Mouse (Mus musculus): ENCODE data around the gene Copg2. TPM values are rescaled to one million over a fixed set of nuclear protein-coding genes. Genes with fewer than 3 reads are reported as not detected.

Gene Copg2
- polyA plus RNA-seq, 1 experiment from 2014 or later, result 31.0 TPM

DNA sequence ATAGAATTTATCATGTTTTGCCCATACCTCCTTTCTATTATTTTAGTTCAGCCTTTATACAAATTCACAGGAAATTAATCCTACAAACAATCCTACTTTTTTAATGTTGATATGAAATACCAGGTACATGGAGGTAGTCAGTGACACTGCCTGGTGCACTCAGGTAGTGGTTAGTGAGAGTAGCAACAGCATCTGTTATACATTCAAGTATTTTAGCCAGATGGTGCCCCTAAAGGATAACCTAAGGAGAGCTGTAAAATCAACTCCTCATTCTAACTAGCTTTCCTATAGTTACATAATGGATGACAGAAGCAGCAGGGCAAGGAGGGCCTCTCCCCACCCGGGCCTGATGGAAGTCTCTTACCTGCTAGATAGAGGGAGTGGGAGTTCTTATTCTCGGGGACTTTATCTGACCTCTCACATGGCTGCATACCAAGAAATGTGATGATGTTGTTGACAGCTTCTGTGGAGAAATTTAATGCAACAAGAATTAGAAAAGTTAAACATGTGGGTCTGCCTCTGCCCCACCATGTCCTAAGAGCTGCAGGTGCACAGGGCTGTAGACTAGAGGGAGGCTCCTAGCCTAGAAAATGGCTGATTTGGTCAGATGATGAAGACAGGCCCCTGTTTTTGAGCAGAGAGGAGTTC lies 147.4 kb downstream of the Copg2 start:
- H3K36me3 ChIP-seq (ENCODE audit: control insufficient read depth, insufficient read depth, low read length), result peaks cover 60% of the 10 kb centered on the region
- no peaks in the 10 kb centered on the region for H3K27me3 ChIP-seq (ENCODE audit: control insufficient read depth, insufficient read depth, low read length)
- H3K27ac ChIP-seq (replicated peaks in 1 of 2; ENCODE audit: control insufficient read depth in 1 of 2, insufficient read depth in 1 of 2, low read depth in 2 of 2, low read length in 2 of 2), result peak overlapping the region in 1 of 2 experiments; percentile 37; a peak in 1 of 4 replicates
- H3K9me3 ChIP-seq (ENCODE audit: control insufficient read depth, low read length), result no peaks in the 10 kb centered on the region
- ATAC-seq (ENCODE audit: insufficient number of reproducible peaks, insufficient read depth, low FRiP score, low read depth), result peak; percentile 40; the same call in 1 of the 2 replicates
- H3K4me3 ChIP-seq (ENCODE audit: control insufficient read depth in 1 of 2, insufficient read depth in 1 of 2, low read depth in 1 of 2, low read length in 2 of 2), result no peak overlapping the region
- peaks cover 0 to 8% of the 10 kb centered on the region in 2 experiments; a peak in 1 of 4 replicates for H3K4me1 ChIP-seq (ENCODE audit: control insufficient read depth in 2 of 2, insufficient read depth in 2 of 2, low read length in 2 of 2)
- no peak overlapping the region for H3K9ac ChIP-seq (ENCODE audit: low read length)
- 19% methylated on average over 2 of the region's 2 CpGs for WGBS
- H3K4me2 ChIP-seq (ENCODE audit: low read length), result no peak overlapping the region

GRCm38 (mm10) chr6:30748358-30748910 lies 148.2 kb downstream of the Copg2 start:
- H3K4me2 ChIP-seq (ENCODE audit: low read length), result no peak overlapping the region
- H3K27me3 ChIP-seq (ENCODE audit: control insufficient read depth, insufficient read depth, low read length), result no peaks in the 10 kb centered on the region
- no peak overlapping the region for H3K9ac ChIP-seq (ENCODE audit: low read length)
- H3K27ac ChIP-seq (replicated peaks in 1 of 2; ENCODE audit: control insufficient read depth in 1 of 2, insufficient read depth in 1 of 2, low read depth in 2 of 2, low read length in 2 of 2), result no peak overlapping the region
- no peaks in the 10 kb centered on the region for H3K9me3 ChIP-seq (ENCODE audit: control insufficient read depth, low read length)
- H3K4me3 ChIP-seq (ENCODE audit: control insufficient read depth in 1 of 2, insufficient read depth in 1 of 2, low read depth in 1 of 2, low read length in 2 of 2), result no peak overlapping the region
- WGBS, result 65% methylated on average over 6 of the region's 6 CpGs
- ATAC-seq (ENCODE audit: insufficient number of reproducible peaks, insufficient read depth, low FRiP score, low read depth), result no peak
- peaks cover 0 to 8% of the 10 kb centered on the region in 2 experiments; a peak in 1 of 4 replicates for H3K4me1 ChIP-seq (ENCODE audit: control insufficient read depth in 2 of 2, insufficient read depth in 2 of 2, low read length in 2 of 2)
- peaks cover 68% of the 10 kb centered on the region for H3K36me3 ChIP-seq (ENCODE audit: control insufficient read depth, insufficient read depth, low read length)

DNA sequence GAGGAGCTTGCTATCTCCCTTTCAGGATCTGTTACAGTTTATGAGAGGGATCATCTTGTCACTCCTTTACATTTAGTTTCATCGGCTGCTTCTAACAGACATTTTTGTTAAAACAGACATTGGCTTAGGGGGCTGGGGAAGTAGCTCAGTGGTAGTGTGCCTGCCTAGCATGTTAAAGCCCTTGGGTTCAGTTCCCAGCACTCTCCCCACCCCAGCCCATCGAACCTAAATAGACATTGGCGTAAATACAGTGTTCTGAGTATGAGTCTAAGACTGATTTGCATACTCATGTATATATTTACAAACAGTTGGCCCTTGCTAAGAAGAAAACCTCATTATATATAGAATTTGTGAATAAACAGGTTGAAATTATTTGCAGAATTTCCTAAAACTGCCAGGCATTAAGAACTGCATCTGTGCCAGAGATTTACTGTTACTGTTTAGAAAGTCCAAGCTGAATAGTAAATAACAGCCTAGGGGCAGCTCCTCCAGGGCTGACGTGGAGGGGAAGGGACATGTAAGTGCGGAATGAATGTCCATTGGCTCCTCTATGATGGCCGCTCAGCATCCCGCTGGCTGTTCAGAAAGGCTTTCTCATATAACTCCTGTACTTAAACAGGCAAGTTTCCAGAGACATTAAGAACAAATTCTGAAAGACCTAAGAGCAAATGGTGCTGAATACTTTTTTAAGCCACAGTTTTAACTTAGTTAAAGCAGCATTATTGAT lies 148.8 kb downstream of the Copg2 start:
- WGBS, result 70% methylated on average over 7 of the region's 7 CpGs
- Histone ChIP-seq H3K4me2 (ENCODE audit: low read length) (no peak overlapping the region), H3K9me3 (ENCODE audit: control insufficient read depth, low read length) (no peaks in the 10 kb centered on the region), H3K4me3 (ENCODE audit: control insufficient read depth in 1 of 2, insufficient read depth in 1 of 2, low read depth in 1 of 2, low read length in 2 of 2) (no peak overlapping the region), H3K27ac (replicated peaks in 1 of 2; ENCODE audit: control insufficient read depth in 1 of 2, insufficient read depth in 1 of 2, low read depth in 2 of 2, low read length in 2 of 2) (no peak overlapping the region), H3K36me3 (ENCODE audit: control insufficient read depth, insufficient read depth, low read length) (peaks cover 74% of the 10 kb centered on the region), H3K4me1 (ENCODE audit: control insufficient read depth in 2 of 2, insufficient read depth in 2 of 2, low read length in 2 of 2) (peaks cover 0 to 8% of the 10 kb centered on the region in 2 experiments; a peak in 1 of 4 replicates), H3K9ac (ENCODE audit: low read length) (no peak overlapping the region), H3K27me3 (ENCODE audit: control insufficient read depth, insufficient read depth, low read length) (no peaks in the 10 kb centered on the region)
- no peak for ATAC-seq (ENCODE audit: insufficient number of reproducible peaks, insufficient read depth, low FRiP score, low read depth)

DNA sequence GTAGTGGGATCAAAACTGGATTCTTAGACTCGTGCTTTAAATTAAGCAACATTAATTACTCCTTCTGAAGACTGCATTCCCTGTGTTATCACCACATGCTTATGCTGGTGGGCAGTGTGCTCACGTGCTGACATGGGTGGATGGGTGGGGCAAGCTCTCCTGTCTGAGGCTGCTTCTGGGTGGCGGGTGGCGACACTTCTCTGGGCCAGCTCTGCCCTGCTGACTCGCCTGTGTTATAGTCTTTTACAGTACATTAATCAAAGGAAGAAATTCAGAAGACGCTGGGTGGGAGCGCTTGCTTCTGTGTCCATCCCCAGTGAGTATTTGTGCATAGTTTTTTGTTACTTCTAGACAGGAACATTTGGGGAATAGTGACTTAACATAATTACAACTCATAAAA lies 151.0 kb downstream of the Copg2 start:
- H3K4me1 ChIP-seq (ENCODE audit: control insufficient read depth in 2 of 2, insufficient read depth in 2 of 2, low read length in 2 of 2), result peaks cover 0 to 3% of the 10 kb centered on the region in 2 experiments; a peak in 1 of 4 replicates
- ATAC-seq (ENCODE audit: insufficient number of reproducible peaks, insufficient read depth, low FRiP score, low read depth), result no peak
- no peak overlapping the region for H3K27ac ChIP-seq (replicated peaks in 1 of 2; ENCODE audit: control insufficient read depth in 1 of 2, insufficient read depth in 1 of 2, low read depth in 2 of 2, low read length in 2 of 2)
- WGBS, result 56% methylated on average over 7 of the region's 7 CpGs
- no peaks in the 10 kb centered on the region for H3K9me3 ChIP-seq (ENCODE audit: control insufficient read depth, low read length)
- H3K27me3 ChIP-seq (ENCODE audit: control insufficient read depth, insufficient read depth, low read length), result no peaks in the 10 kb centered on the region
- no peak overlapping the region for H3K4me3 ChIP-seq (ENCODE audit: control insufficient read depth in 1 of 2, insufficient read depth in 1 of 2, low read depth in 1 of 2, low read length in 2 of 2)
- peaks cover 90% of the 10 kb centered on the region for H3K36me3 ChIP-seq (ENCODE audit: control insufficient read depth, insufficient read depth, low read length)
- H3K4me2 ChIP-seq (ENCODE audit: low read length), result no peak overlapping the region
- H3K9ac ChIP-seq (ENCODE audit: low read length), result no peak overlapping the region

GRCm38 (mm10) chr6:30744846-30745245 lies 151.7 kb downstream of the Copg2 start:
- 76% methylated on average over 10 of the region's 10 CpGs for WGBS
- Histone ChIP-seq H3K4me3 (ENCODE audit: control insufficient read depth in 1 of 2, insufficient read depth in 1 of 2, low read depth in 1 of 2, low read length in 2 of 2) (no peak overlapping the region), H3K27me3 (ENCODE audit: control insufficient read depth, insufficient read depth, low read length) (no peaks in the 10 kb centered on the region), H3K9me3 (ENCODE audit: control insufficient read depth, low read length) (0 out of 2 replicates have a peak, but pooled peaks cover 1% of the 10 kb centered on the region), H3K27ac (replicated peaks in 1 of 2; ENCODE audit: control insufficient read depth in 1 of 2, insufficient read depth in 1 of 2, low read depth in 2 of 2, low read length in 2 of 2) (no peak overlapping the region), H3K36me3 (ENCODE audit: control insufficient read depth, insufficient read depth, low read length) (peaks cover 92% of the 10 kb centered on the region), H3K4me1 (ENCODE audit: control insufficient read depth in 2 of 2, insufficient read depth in 2 of 2, low read length in 2 of 2) (peaks cover 0 to 3% of the 10 kb centered on the region in 2 experiments; a peak in 1 of 4 replicates), H3K4me2 (ENCODE audit: low read length) (no peak overlapping the region), H3K9ac (ENCODE audit: low read length) (no peak overlapping the region; the same call in 1 of the 2 replicates)
- no peak for ATAC-seq (ENCODE audit: insufficient number of reproducible peaks, insufficient read depth, low FRiP score, low read depth)

DNA sequence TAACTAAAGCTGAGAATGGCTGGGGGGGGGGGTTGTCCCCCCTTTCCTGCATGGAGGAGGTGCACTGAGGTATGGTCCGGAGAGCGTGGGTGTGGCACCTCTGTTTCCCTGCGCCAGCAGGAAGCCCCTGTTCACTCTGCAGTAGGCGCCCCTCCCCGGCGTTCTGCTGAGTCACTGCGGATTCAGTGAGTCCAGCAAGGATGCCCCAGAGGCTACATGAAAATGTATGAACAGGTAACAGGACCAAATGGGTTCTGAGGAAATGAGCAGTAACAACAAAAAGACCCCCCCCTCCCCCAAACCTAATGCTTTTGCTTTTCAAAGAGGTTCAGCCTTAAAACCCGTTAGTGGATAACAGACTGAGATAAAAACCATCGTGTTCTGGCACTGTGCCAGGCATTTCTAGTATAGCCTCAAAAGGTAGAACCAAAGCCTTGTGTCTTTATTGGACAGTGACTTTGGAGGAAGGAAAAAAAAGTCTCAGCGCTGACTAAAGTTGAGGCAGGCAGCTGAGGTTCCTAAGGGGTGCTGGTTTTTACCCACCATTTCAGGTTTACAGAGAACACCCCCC lies 157.3 kb downstream of the Copg2 start:
- no peak for ATAC-seq (ENCODE audit: insufficient number of reproducible peaks, insufficient read depth, low FRiP score, low read depth)
- Histone ChIP-seq H3K4me3 (ENCODE audit: control insufficient read depth in 1 of 2, insufficient read depth in 1 of 2, low read depth in 1 of 2, low read length in 2 of 2) (peak overlapping the region; percentile 54 to 77), H3K9ac (ENCODE audit: low read length) (peak overlapping the region; percentile 77)

GRCm38 (mm10) chr6:30738464-30739006 lies 158.1 kb downstream of the Copg2 start:
- peak overlapping the region; percentile 54 to 77 for H3K4me3 ChIP-seq (ENCODE audit: control insufficient read depth in 1 of 2, insufficient read depth in 1 of 2, low read depth in 1 of 2, low read length in 2 of 2)
- H3K4me2 ChIP-seq (ENCODE audit: low read length), result peak overlapping the region; percentile 81
- H3K27ac ChIP-seq (replicated peaks in 1 of 2; ENCODE audit: control insufficient read depth in 1 of 2, insufficient read depth in 1 of 2, low read depth in 2 of 2, low read length in 2 of 2), result peak overlapping the region; percentile 77 to 82
- no peak for ATAC-seq (ENCODE audit: insufficient number of reproducible peaks, insufficient read depth, low FRiP score, low read depth)
- peak overlapping the region; percentile 77 for H3K9ac ChIP-seq (ENCODE audit: low read length)
- no peaks in the 10 kb centered on the region for H3K27me3 ChIP-seq (ENCODE audit: control insufficient read depth, insufficient read depth, low read length)
- peaks cover 31% of the 10 kb centered on the region for H3K36me3 ChIP-seq (ENCODE audit: control insufficient read depth, insufficient read depth, low read length)
- H3K4me1 ChIP-seq (ENCODE audit: control insufficient read depth in 2 of 2, insufficient read depth in 2 of 2, low read length in 2 of 2), result peaks cover 0 to 3% of the 10 kb centered on the region in 2 experiments; a peak in 1 of 4 replicates
- peaks cover 45% of the 10 kb centered on the region for H3K9me3 ChIP-seq (ENCODE audit: control insufficient read depth, low read length)
- 52% methylated on average over 20 of the region's 20 CpGs for WGBS

More for the DNA sequence above, 157.3 kb downstream of the Copg2 start:
- Histone ChIP-seq H3K36me3 (ENCODE audit: control insufficient read depth, insufficient read depth, low read length) (peaks cover 38% of the 10 kb centered on the region), H3K27me3 (ENCODE audit: control insufficient read depth, insufficient read depth, low read length) (no peaks in the 10 kb centered on the region), H3K9me3 (ENCODE audit: control insufficient read depth, low read length) (peaks cover 45% of the 10 kb centered on the region), H3K4me1 (ENCODE audit: control insufficient read depth in 2 of 2, insufficient read depth in 2 of 2, low read length in 2 of 2) (peaks cover 0 to 3% of the 10 kb centered on the region in 2 experiments; a peak in 1 of 4 replicates), H3K4me2 (ENCODE audit: low read length) (peak overlapping the region; percentile 81), H3K27ac (replicated peaks in 1 of 2; ENCODE audit: control insufficient read depth in 1 of 2, insufficient read depth in 1 of 2, low read depth in 2 of 2, low read length in 2 of 2) (peak overlapping the region; percentile 77 to 82)
- 53% methylated on average over 10 of the region's 10 CpGs for WGBS

Data from heart, embryonic 14.5 days (tissue).